Mouse (Mus musculus) cerebellum, postnatal 10 days (tissue): Measurements from ENCODE around the gene Gm6509.
"Not testable (repeated sequence)": the region's sequence is repeated elsewhere in the genome, so short reads cannot be mapped to it uniquely, and the experiment has no call there.

Experiments used
- DNase-seq, 2 experiments: peaks; one replicate each; pipeline ENCODE4 v3.0.0; 2021; ENCODE audit warnings: mixed read lengths in 2 of 2

The Gm6509 gene

GRCm38 (mm10) chr5:94623679-94624078 lies at the start of gene Gm6509:
TSS of gene Gm6509 (plus strand) at chr5:94623979.
- not testable (repeated sequence) for DNase-seq

- not testable (repeated sequence) for DNase-seq
Measured at GRCm38 (mm10) chr5:94616242-94616641, 7.5 kb upstream of the Gm6509 start, which contains the start of gene Gm3147. TSS of gene Gm3147 (minus strand) at chr5:94616342.

- not testable (repeated sequence) for DNase-seq
Measured at GRCm38 (mm10) chr5:94648082-94648481, 24.3 kb downstream of the Gm6509 start, which contains the start of gene Gm6205. TSS of gene Gm6205 (plus strand) at chr5:94648382.
